Mouse (Mus musculus) heart, postnatal 0 days (tissue): Measurements from ENCODE around the gene Syngr2. TPM values are rescaled to one million over a fixed set of nuclear protein-coding genes. Genes with fewer than 3 reads are reported as not detected.

Experiments
- ATAC-seq: fragments of 200-750 bp; cut with Nextera tagmentation; 2 replicates; pipeline ENCODE4 v1.8.0; 2017; ENCODE audit warnings: low read depth, moderate number of reproducible peaks, moderate library complexity; ENCODE audit not compliant: insufficient read depth
- DNase-seq: peaks from one replicate; pipeline ENCODE4 v3.0.0-alpha.2; 2016; ENCODE audit warnings: low spot score
- H3K27ac ChIP-seq: fragments of 300-500 bp; sonication (generic); 2 replicates; pipeline ENCODE4 v1.5.1; 2014; ENCODE audit warnings: low read depth, mild to moderate bottlenecking
- H3K27me3 ChIP-seq: fragments of 300-500 bp; sonication (generic); 2 replicates; pipeline ENCODE4 v1.6.1; 2014; ENCODE audit warnings: low read length, mixed read lengths; ENCODE audit not compliant: control insufficient read depth, insufficient read depth
- H3K36me3 ChIP-seq: fragments of 300-500 bp; sonication (generic); replicated peaks from 2 replicates; pipeline ENCODE4 v1.6.1; 2014; ENCODE audit warnings: low read length, mixed read lengths; ENCODE audit not compliant: control insufficient read depth, insufficient read depth
- H3K4me1 ChIP-seq: fragments of 300-500 bp; sonication (generic); 2 replicates; pipeline ENCODE4 v1.6.1; 2014; ENCODE audit warnings: antibody characterized with exemption; ENCODE audit not compliant: control insufficient read depth, insufficient read depth
- H3K4me2 ChIP-seq: fragments of 300-500 bp; sonication (generic); 2 replicates; pipeline ENCODE4 v1.6.1; 2014; ENCODE audit warnings: low read depth, mild to moderate bottlenecking, low read length, moderate library complexity
- H3K4me3 ChIP-seq: fragments of 300-500 bp; sonication (generic); 2 replicates; pipeline ENCODE4 v1.5.1; 2014; ENCODE audit warnings: low read depth, low read length
- H3K9ac ChIP-seq: fragments of 300-500 bp; sonication (generic); replicated peaks from 2 replicates; pipeline ENCODE4 v1.6.1; 2014; ENCODE audit warnings: low read depth, low read length, mixed read lengths
- H3K9me3 ChIP-seq: fragments of 300-500 bp; sonication (generic); replicated peaks from 2 replicates; pipeline ENCODE4 v1.6.1; 2016; ENCODE audit warnings: low read length; ENCODE audit not compliant: control insufficient read depth
- CTCF ChIP-seq: IDR thresholded peaks from 2 replicates; pipeline ENCODE4 v1.5.1; 2016; ENCODE audit warnings: antibody characterized with exemption, control low read depth, low read depth
- EP300 ChIP-seq: IDR thresholded peaks from 2 replicates; pipeline ENCODE4 v1.6.1; 2016; ENCODE audit warnings: antibody characterized with exemption, low read depth
- WGBS: fragments of 180-500 bp; shearing (Covaris S2); extraction: QIAGEN DNeasy Blood & Tissue Kit; methylation state at CpG from one replicate; pipeline ENCODE4 v1.1.7; 2014; 5-methylcytosine and 5-hydroxymethylcytosine counted together
- polyA plus RNA-seq: library from polyadenylated mRNA; unstranded; fragments of >200 nt; fragmentation: Nextera tagmentation; extraction: Ambion mirVana; gene quantifications from 2 replicates; pipeline ENCODE4 v1.2.1, GENCODE M21; 2015
- total RNA-seq: library from RNA; depleted of rRNA; stranded (reverse); fragments of >200 nt; gene quantifications from 2 replicates; pipeline ENCODE4 v1.2.3, GENCODE M21; 2014; ENCODE audit warnings: low replicate concordance

The Syngr2 gene
- total and polyA plus RNA-seq, 2 experiments from 2014 or later: 95.2 to 151 TPM

DNA sequence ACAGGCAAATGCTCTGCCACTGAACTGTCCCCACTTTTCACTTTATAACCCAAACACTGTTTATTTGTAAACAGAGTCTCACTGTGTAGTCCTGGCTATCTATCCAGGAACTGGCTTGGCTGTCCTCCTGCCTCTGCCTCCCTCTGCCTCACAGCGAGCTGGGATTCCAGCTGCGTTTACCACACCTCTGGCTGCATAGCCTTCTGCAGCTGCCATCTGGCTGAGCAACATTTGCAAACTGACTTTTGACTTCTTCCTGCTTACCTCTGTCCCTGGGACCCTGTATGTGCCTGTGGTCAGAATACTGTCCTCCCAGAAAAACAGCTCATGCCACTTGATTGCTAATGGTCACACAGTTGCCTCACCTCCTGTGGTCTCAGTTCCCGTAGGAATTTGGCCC lies 17.9 kb downstream of the Syngr2 start:
- Histone ChIP-seq H3K27me3 (no peaks in the 10 kb centered on the region), H3K4me3 (no peak overlapping the region), H3K27ac (peak overlapping the region; percentile 91; the same call in 1 of the 2 replicates), H3K9me3 (no peaks in the 10 kb centered on the region), H3K4me2 (peak overlapping the region; percentile 74), H3K4me1 (peaks cover 80% of the 10 kb centered on the region), H3K9ac (0 out of 2 replicates have a peak overlapping the region, but pooled peaks have one; percentile 27), H3K36me3 (0 out of 2 replicates have a peak, but pooled peaks cover under 1% of the 10 kb centered on the region)
- WGBS: 34% methylated on average over 3 of the region's 3 CpGs
- TF ChIP-seq CTCF (no peak), EP300 (no peak)
- ATAC-seq (no peak), DNase-seq (no peak)

DNA sequence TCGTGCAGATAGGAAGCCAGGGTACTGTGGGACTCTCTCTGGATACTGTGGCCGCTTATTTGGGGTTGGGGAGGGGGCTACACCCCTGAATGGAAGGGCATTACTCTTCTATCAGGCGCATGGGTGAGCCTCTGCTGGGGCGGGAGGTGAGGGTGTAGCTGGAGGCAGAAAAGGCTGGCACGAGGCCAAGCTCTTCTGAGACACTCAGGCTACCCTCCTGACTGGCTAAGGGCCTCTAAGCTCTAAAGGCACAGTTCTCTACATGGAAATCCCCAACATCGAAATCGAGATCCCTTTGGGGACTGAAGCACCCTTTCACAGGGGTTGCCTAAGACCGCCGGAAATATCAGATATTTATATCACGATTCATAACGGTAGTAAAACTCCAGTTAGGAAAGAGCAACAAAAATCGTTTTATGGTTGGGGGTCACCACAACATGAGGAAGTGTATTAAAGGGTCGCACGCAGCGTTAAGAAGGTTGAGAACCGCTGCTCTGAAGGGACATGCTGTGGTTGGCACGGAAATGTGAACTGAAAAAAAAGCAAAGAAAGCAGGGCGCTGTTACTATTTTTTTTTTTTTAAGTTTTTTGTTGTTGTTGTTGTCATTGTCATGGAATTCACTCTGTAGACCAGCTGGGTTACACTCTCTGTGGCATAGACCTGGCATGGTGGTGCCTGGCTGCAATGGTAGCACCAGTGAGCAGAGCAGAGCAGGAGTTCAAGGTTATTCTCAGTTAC lies 18.9 kb downstream of the Syngr2 start:
- TF ChIP-seq EP300 (no peak), CTCF (no peak)
- Histone ChIP-seq H3K4me2 (peak overlapping the region; percentile 74), H3K36me3 (no peaks in the 10 kb centered on the region), H3K4me1 (peaks cover 71% of the 10 kb centered on the region), H3K27ac (peak overlapping the region; percentile 91), H3K27me3 (no peaks in the 10 kb centered on the region), H3K9me3 (no peaks in the 10 kb centered on the region), H3K4me3 (peak overlapping the region; percentile 9; the same call in 1 of the 2 replicates), H3K9ac (peak overlapping the region; percentile 27; the same call in 1 of the 2 replicates)
- ATAC-seq (no peak; the same call in 1 of the 2 replicates), DNase-seq (peak; percentile 75)
- WGBS: 30% methylated on average over 18 of the region's 18 CpGs

GRCm38 (mm10) chr11:117828888-117829604 lies 19.6 kb downstream of the Syngr2 start:
- H3K4me1 ChIP-seq: peaks cover 66% of the 10 kb centered on the region
- 10% methylated on average over 9 of the region's 9 CpGs for WGBS
- peak; percentile 62 for DNase-seq
- TF ChIP-seq CTCF (no peak), EP300 (no peak)
- H3K4me3 ChIP-seq: no peak overlapping the region
- H3K27ac ChIP-seq: peak overlapping the region; percentile 91
- H3K9me3 ChIP-seq: no peaks in the 10 kb centered on the region
- ATAC-seq: peak; percentile 22
- no peaks in the 10 kb centered on the region for H3K27me3 ChIP-seq
- H3K36me3 ChIP-seq: no peaks in the 10 kb centered on the region
- H3K4me2 ChIP-seq: no peak overlapping the region; the same call in 1 of the 2 replicates
- H3K9ac ChIP-seq: 0 out of 2 replicates have a peak overlapping the region, but pooled peaks have one; percentile 17

- Histone ChIP-seq H3K4me1 (peaks cover 62% of the 10 kb centered on the region), H3K4me2 (no peak overlapping the region), H3K9me3 (no peaks in the 10 kb centered on the region), H3K27me3 (no peaks in the 10 kb centered on the region), H3K4me3 (no peak overlapping the region), H3K36me3 (no peaks in the 10 kb centered on the region), H3K27ac (peak overlapping the region; percentile 91), H3K9ac (0 out of 2 replicates have a peak overlapping the region, but pooled peaks have one; percentile 21)
- 37% methylated on average over 2 of the region's 2 CpGs for WGBS
- no peak for TF ChIP-seq EP300
- TF ChIP-seq CTCF: no peak
- DNase-seq (no peak), ATAC-seq (no peak)
Observed at GRCm38 (mm10) chr11:117829671-117830215, 20.3 kb downstream of the Syngr2 start.

DNA sequence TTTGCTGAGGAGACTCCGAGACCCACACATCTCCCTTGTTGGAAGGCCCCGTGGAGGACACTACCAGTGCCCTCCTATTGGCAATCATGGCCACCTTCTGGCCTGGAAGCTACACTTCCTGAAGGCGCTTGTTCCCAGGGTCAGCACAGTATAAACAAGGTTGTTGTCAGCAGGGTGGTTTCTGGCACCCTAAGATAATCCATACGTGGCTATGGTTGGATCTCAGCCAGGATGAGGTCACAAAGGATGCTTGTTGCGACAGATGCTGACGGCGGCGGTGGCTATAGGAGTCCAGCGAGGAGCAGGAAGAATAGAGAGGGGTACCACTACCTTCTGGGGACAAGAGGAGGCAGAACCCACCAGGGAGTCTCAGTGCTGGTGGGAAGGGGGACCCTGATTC lies 20.9 kb downstream of the Syngr2 start:
- Histone ChIP-seq H3K4me2 (no peak overlapping the region), H3K4me1 (peaks cover 55% of the 10 kb centered on the region), H3K9ac (0 out of 2 replicates have a peak overlapping the region, but pooled peaks have one; percentile 21), H3K27me3 (no peaks in the 10 kb centered on the region), H3K9me3 (no peaks in the 10 kb centered on the region), H3K4me3 (no peak overlapping the region), H3K27ac (peak overlapping the region; percentile 91), H3K36me3 (no peaks in the 10 kb centered on the region)
- TF ChIP-seq EP300 (no peak), CTCF (no peak)
- DNase-seq: no peak
- ATAC-seq: no peak
- WGBS: 47% methylated on average over 9 of the region's 9 CpGs
